Mouse (Mus musculus): ENCODE measurements at regions not wholly inside any gene's neighbourhood (a gene's known extent, or its start where the extent isn't known, plus 50 kb on each side); places are given as distances from the start of the nearest gene placed in this dataset.

GRCm38 (mm10) chr17:51683318-51683717, 149.8 kb downstream of the Satb1 start:
- H3K4me2 ChIP-seq: no peak overlapping the region
- no peak overlapping the region for H3K27ac ChIP-seq (replicated peaks)
- no peaks in the 10 kb centered on the region for H3K27me3 ChIP-seq
- H3K4me1 ChIP-seq (replicated peaks): no peaks in the 10 kb centered on the region
- no peaks in the 10 kb centered on the region for H3K36me3 ChIP-seq (replicated peaks)
- H3K9ac ChIP-seq: no peak overlapping the region
- H3K9me3 ChIP-seq (replicated peaks): no peaks in the 10 kb centered on the region
- H3K4me3 ChIP-seq (replicated peaks): no peak overlapping the region
- no peak for ATAC-seq (ENCODE audit: insufficient read depth)
- WGBS (ENCODE audit: insufficient replicate concordance): 51% methylated on average over 4 of the region's 4 CpGs

- no peaks in the 10 kb centered on the region for H3K36me3 ChIP-seq (replicated peaks)
- H3K9ac ChIP-seq: no peak overlapping the region
- ATAC-seq (ENCODE audit: insufficient read depth): no peak
- 51% methylated on average over 3 of the region's 3 CpGs for WGBS (ENCODE audit: insufficient replicate concordance)
- no peaks in the 10 kb centered on the region for H3K27me3 ChIP-seq
- H3K4me1 ChIP-seq (replicated peaks): no peaks in the 10 kb centered on the region
- no peaks in the 10 kb centered on the region for H3K9me3 ChIP-seq (replicated peaks)
- H3K4me3 ChIP-seq (replicated peaks): no peak overlapping the region
- no peak overlapping the region for H3K27ac ChIP-seq (replicated peaks)
- no peak overlapping the region for H3K4me2 ChIP-seq
Measured at GRCm38 (mm10) chr17:51682368-51682767, 150.7 kb downstream of the Satb1 start.

- no peak for ATAC-seq (ENCODE audit: insufficient read depth)
- Histone ChIP-seq H3K4me1 (replicated peaks) (no peaks in the 10 kb centered on the region), H3K36me3 (replicated peaks) (no peaks in the 10 kb centered on the region), H3K4me3 (replicated peaks) (no peak overlapping the region), H3K9me3 (replicated peaks) (no peaks in the 10 kb centered on the region), H3K27ac (replicated peaks) (no peak overlapping the region), H3K27me3 (no peaks in the 10 kb centered on the region), H3K4me2 (no peak overlapping the region), H3K9ac (no peak overlapping the region)
- WGBS (ENCODE audit: insufficient replicate concordance): 80% methylated on average over 8 of the region's 8 CpGs
Measured at GRCm38 (mm10) chr17:51677451-51677850, 155.6 kb downstream of the Satb1 start.

- WGBS (ENCODE audit: insufficient replicate concordance): 28% methylated on average over 4 of the region's 4 CpGs
- no peak for ATAC-seq (ENCODE audit: insufficient read depth)
- Histone ChIP-seq H3K27ac (replicated peaks) (no peak overlapping the region), H3K27me3 (no peaks in the 10 kb centered on the region), H3K36me3 (replicated peaks) (no peaks in the 10 kb centered on the region), H3K9ac (no peak overlapping the region), H3K4me1 (replicated peaks) (no peaks in the 10 kb centered on the region), H3K9me3 (replicated peaks) (no peaks in the 10 kb centered on the region), H3K4me2 (no peak overlapping the region), H3K4me3 (replicated peaks) (no peak overlapping the region)
Measured at GRCm38 (mm10) chr17:51658408-51658807, 174.7 kb downstream of the Satb1 start.

GRCm38 (mm10) chr17:51653881-51654280, 179.2 kb downstream of the Satb1 start:
- Histone ChIP-seq H3K27me3 (no peaks in the 10 kb centered on the region), H3K9ac (no peak overlapping the region), H3K27ac (replicated peaks) (no peak overlapping the region), H3K9me3 (replicated peaks) (no peaks in the 10 kb centered on the region), H3K4me3 (replicated peaks) (no peak overlapping the region), H3K36me3 (replicated peaks) (no peaks in the 10 kb centered on the region), H3K4me1 (replicated peaks) (no peaks in the 10 kb centered on the region), H3K4me2 (no peak overlapping the region)
- ATAC-seq (ENCODE audit: insufficient read depth): no peak
- whole genome bisulfite sequencing (ENCODE audit: insufficient replicate concordance): 65% methylated on average over 3 of the region's 3 CpGs

GRCm38 (mm10) chr17:51651880-51652279, 181.2 kb downstream of the Satb1 start:
- Histone ChIP-seq H3K4me2 (no peak overlapping the region), H3K27me3 (no peaks in the 10 kb centered on the region), H3K36me3 (replicated peaks) (no peaks in the 10 kb centered on the region), H3K9ac (no peak overlapping the region), H3K4me3 (replicated peaks) (no peak overlapping the region), H3K27ac (replicated peaks) (no peak overlapping the region), H3K4me1 (replicated peaks) (no peaks in the 10 kb centered on the region), H3K9me3 (replicated peaks) (no peaks in the 10 kb centered on the region)
- no peak for ATAC-seq (ENCODE audit: insufficient read depth)
- WGBS (ENCODE audit: insufficient replicate concordance): 41% methylated on average over 2 of the region's 2 CpGs

GRCm38 (mm10) chr17:51649213-51649815, 183.8 kb downstream of the Satb1 start:
- no peaks in the 10 kb centered on the region for H3K4me1 ChIP-seq (replicated peaks)
- H3K9ac ChIP-seq: no peak overlapping the region
- H3K27ac ChIP-seq (replicated peaks): no peak overlapping the region
- H3K27me3 ChIP-seq: no peaks in the 10 kb centered on the region
- H3K4me3 ChIP-seq (replicated peaks): no peak overlapping the region
- H3K4me2 ChIP-seq: no peak overlapping the region
- WGBS (ENCODE audit: insufficient replicate concordance): 65% methylated on average over 12 of the region's 12 CpGs
- no peaks in the 10 kb centered on the region for H3K9me3 ChIP-seq (replicated peaks)
- no peaks in the 10 kb centered on the region for H3K36me3 ChIP-seq (replicated peaks)
- ATAC-seq (ENCODE audit: insufficient read depth): no peak

GRCm38 (mm10) chr17:51646416-51646815, 186.7 kb downstream of the Satb1 start:
- Histone ChIP-seq H3K4me2 (no peak overlapping the region), H3K9me3 (replicated peaks) (no peaks in the 10 kb centered on the region), H3K27ac (replicated peaks) (no peak overlapping the region), H3K4me1 (replicated peaks) (no peaks in the 10 kb centered on the region), H3K9ac (no peak overlapping the region), H3K36me3 (replicated peaks) (no peaks in the 10 kb centered on the region), H3K27me3 (no peaks in the 10 kb centered on the region), H3K4me3 (replicated peaks) (no peak overlapping the region)
- 31% methylated on average over 2 of the region's 2 CpGs for WGBS (ENCODE audit: insufficient replicate concordance)
- no peak for ATAC-seq (ENCODE audit: insufficient read depth)

GRCm38 (mm10) chr17:51645866-51646265, 187.2 kb downstream of the Satb1 start:
- ATAC-seq (ENCODE audit: insufficient read depth): no peak
- Histone ChIP-seq H3K4me2 (no peak overlapping the region), H3K4me1 (replicated peaks) (no peaks in the 10 kb centered on the region), H3K9me3 (replicated peaks) (no peaks in the 10 kb centered on the region), H3K27ac (replicated peaks) (no peak overlapping the region), H3K4me3 (replicated peaks) (no peak overlapping the region), H3K27me3 (no peaks in the 10 kb centered on the region), H3K36me3 (replicated peaks) (no peaks in the 10 kb centered on the region), H3K9ac (no peak overlapping the region)
- 50% methylated on average over 1 of the region's 1 CpGs for WGBS (ENCODE audit: insufficient replicate concordance)

- Histone ChIP-seq H3K27ac (replicated peaks) (no peak overlapping the region), H3K36me3 (replicated peaks) (no peaks in the 10 kb centered on the region), H3K4me2 (no peak overlapping the region), H3K9me3 (replicated peaks) (no peaks in the 10 kb centered on the region), H3K27me3 (no peaks in the 10 kb centered on the region), H3K9ac (no peak overlapping the region), H3K4me3 (replicated peaks) (no peak overlapping the region), H3K4me1 (replicated peaks) (no peaks in the 10 kb centered on the region)
- WGBS (ENCODE audit: insufficient replicate concordance): 43% methylated on average over 2 of the region's 2 CpGs
- no peak for ATAC-seq (ENCODE audit: insufficient read depth)
Measured at GRCm38 (mm10) chr17:51642682-51643081, 190.4 kb downstream of the Satb1 start.

GRCm38 (mm10) chr17:51635913-51636312, 197.2 kb downstream of the Satb1 start:
- Histone ChIP-seq H3K27me3 (no peaks in the 10 kb centered on the region), H3K36me3 (replicated peaks) (no peaks in the 10 kb centered on the region), H3K4me1 (replicated peaks) (no peaks in the 10 kb centered on the region), H3K4me2 (no peak overlapping the region), H3K4me3 (replicated peaks) (no peak overlapping the region), H3K9me3 (replicated peaks) (no peaks in the 10 kb centered on the region), H3K27ac (replicated peaks) (no peak overlapping the region), H3K9ac (no peak overlapping the region)
- 77% methylated on average over 4 of the region's 4 CpGs for WGBS (ENCODE audit: insufficient replicate concordance)
- ATAC-seq (ENCODE audit: insufficient read depth): no peak

- Histone ChIP-seq H3K9ac (no peak overlapping the region), H3K4me2 (no peak overlapping the region), H3K4me3 (replicated peaks) (no peak overlapping the region), H3K27me3 (no peaks in the 10 kb centered on the region), H3K4me1 (replicated peaks) (no peaks in the 10 kb centered on the region), H3K36me3 (replicated peaks) (no peaks in the 10 kb centered on the region), H3K27ac (replicated peaks) (no peak overlapping the region), H3K9me3 (replicated peaks) (no peaks in the 10 kb centered on the region)
- no peak for ATAC-seq (ENCODE audit: insufficient read depth)
- 52% methylated on average over 2 of the region's 2 CpGs for WGBS (ENCODE audit: insufficient replicate concordance)
Measured at GRCm38 (mm10) chr17:51631574-51631973, 201.5 kb downstream of the Satb1 start.

Data from liver, embryonic 15.5 days (tissue).